Mouse (Mus musculus): Measurements from ENCODE around the gene Sergef.

DNA sequence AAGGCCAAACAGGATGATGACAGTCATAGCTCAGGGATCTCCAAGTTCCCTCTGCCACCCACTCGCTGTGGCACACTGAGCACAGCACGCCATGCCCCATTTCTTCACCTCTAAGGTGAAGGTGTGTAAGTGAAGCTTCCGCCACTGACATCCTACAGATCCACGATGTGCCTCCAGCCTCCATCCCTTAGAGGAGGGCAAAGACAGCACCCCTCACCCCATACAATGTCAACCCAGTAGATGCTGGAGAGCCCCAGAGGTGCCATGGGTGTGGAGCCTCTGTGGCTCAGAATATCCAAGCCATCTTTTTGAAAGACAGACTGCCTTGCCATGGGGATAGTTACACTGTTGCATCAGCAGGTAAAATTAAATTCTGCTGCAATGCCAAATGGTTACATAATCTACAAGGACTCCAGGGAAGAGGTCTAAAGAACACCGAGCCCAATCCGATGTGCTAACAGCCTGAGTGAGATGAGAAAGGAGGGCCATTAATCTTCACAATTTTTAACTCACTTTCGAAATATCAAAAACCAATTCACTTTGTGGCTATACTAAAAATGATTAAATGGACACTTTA lies 23.1 kb downstream of the Sergef start:
- TF ChIP-seq CTCF (IDR thresholded peaks at IDR 0.05; ENCODE audit: borderline replicate concordance, control insufficient read depth, extremely low read depth, insufficient read depth, low read length, poor library complexity) (no peak), POLR2A (IDR thresholded peaks at IDR 0.05; ENCODE audit: control insufficient read depth, extremely low read depth, insufficient read depth, low read length, poor library complexity) (no peak)

All from thymus, adult 2 months (tissue).